Mouse (Mus musculus): ENCODE results near the gene Gm10230.
"Not testable (repeated sequence)": the region's sequence is repeated elsewhere in the genome, so short reads cannot be mapped to it uniquely, and the experiment has no call there.

Gm10230 gene

DNA sequence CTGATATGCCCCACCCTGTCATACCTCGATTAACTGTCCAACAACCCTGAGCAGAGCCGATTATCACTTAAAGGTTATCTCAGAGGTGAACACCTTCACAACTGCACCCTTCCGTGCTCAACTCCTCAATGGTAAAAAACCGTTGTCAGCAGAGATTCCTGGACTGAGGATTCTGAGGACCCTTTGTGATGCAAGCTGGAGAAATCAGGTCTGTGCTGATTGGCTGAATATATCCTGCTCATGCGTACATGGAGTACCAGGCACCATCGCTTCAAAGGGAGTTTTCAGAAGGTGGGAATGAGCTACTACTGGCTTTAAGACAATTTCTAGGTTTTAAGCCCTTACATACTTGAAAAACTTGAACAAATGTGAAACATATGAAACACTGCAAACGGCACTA, at the start of gene Gm10230:
TSS of gene Gm10230 (minus strand) at position 101 of the 400 bp plus-strand sequence.
- not testable (repeated sequence) for DNase-seq
